Mouse (Mus musculus) spleen, adult 2 months (tissue): ENCODE measurements around the gene Rps16. TPM values are rescaled to one million over a fixed set of nuclear protein-coding genes. Genes with fewer than 3 reads are reported as not detected.
A peak's percentile ranks its signal among the peaks of the same experiment; 100 is the strongest.

Experiments used
- DNase-seq, 2 experiments: peaks; one replicate each; pipeline versions ENCODE4 v3.0.0 to v3.0.0-alpha.2; 2012 to 2021; ENCODE audit warnings: low spot score in 2 of 2, low read depth in 1 of 2
- H3K27ac ChIP-seq: fragments of 200-500 bp; 2 replicates; pipeline ENCODE4 v1.5.1; 2012; ENCODE audit warnings: low read length, inconsistent platforms; ENCODE audit not compliant: insufficient read depth
- H3K27me3 ChIP-seq: fragments of 200-500 bp; 2 replicates; pipeline ENCODE4 v1.6.1; 2012; ENCODE audit warnings: mild to moderate bottlenecking, moderate library complexity, low read length, inconsistent platforms; ENCODE audit not compliant: control insufficient read depth, insufficient read depth
- H3K36me3 ChIP-seq: fragments of 200-500 bp; 2 replicates; pipeline ENCODE4 v1.6.1; 2012; ENCODE audit warnings: mild to moderate bottlenecking, low read length, inconsistent platforms; ENCODE audit not compliant: control insufficient read depth, insufficient read depth
- H3K4me1 ChIP-seq: fragments of 200-500 bp; 2 replicates; pipeline ENCODE4 v1.6.1; 2011; ENCODE audit warnings: inconsistent platforms; ENCODE audit not compliant: control insufficient read depth, insufficient read depth, insufficient read length
- H3K4me3 ChIP-seq: fragments of 200-500 bp; 2 replicates; pipeline ENCODE4 v1.5.1; 2011; ENCODE audit warnings: mild to moderate bottlenecking, inconsistent platforms; ENCODE audit not compliant: insufficient read depth, insufficient read length; ENCODE audit errors: extremely low read depth
- CTCF ChIP-seq: fragments of 200-500 bp; IDR thresholded peaks from 2 replicates; pipeline ENCODE4 v1.5.1; 2011; ENCODE audit warnings: mild to moderate bottlenecking, inconsistent platforms; ENCODE audit not compliant: insufficient read depth, insufficient read length, insufficient replicate concordance; ENCODE audit errors: extremely low read depth
- POLR2A ChIP-seq: fragments of 200-500 bp; IDR thresholded peaks from 2 replicates; pipeline ENCODE4 v1.6.1; 2011; ENCODE audit warnings: low read depth, low read length, inconsistent platforms
- WGBS: fragments of 180-500 bp; shearing (Covaris S2); methylation state at CpG from one replicate; pipeline ENCODE4 v1.1.7; 2018; 5-methylcytosine and 5-hydroxymethylcytosine counted together
- polyA plus RNA-seq: library from polyadenylated mRNA; depleted of rRNA; stranded (reverse); fragments of >200 nt; gene quantifications from 2 replicates; pipeline ENCODE4 v1.2.3, GENCODE M21; 2012

Gene Rps16
- polyA plus RNA-seq, 1 experiment = 1,505 TPM

DNA sequence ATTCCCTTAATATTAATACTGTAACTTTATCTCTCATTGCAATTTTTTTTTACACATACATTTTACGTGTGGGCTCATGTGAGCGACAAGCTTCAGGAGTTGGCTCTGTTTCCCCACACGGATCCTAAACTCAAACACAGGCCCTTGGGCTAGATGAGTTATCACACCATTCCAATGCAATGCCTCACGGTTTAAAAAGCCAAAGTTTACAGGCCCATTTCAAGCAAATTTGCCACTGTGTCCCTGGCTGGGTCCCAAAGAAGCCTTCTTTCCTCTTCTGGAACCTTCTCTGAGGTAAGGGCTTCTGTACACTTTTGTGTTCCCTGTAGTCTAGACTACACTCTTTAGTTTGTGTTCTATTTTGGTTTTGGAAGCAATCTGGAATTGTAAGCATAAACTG, 15.9 kb upstream of the Rps16 start:
- TF ChIP-seq POLR2A = no peak
- TF ChIP-seq CTCF = no peak
- H3K4me1 ChIP-seq = no peaks in the 10 kb centered on the region; the same call in none of the 2 replicates
- H3K27me3 ChIP-seq = no peaks in the 10 kb centered on the region
- DNase-seq = no peak
- no peak overlapping the region for H3K27ac ChIP-seq
- no peak overlapping the region for H3K4me3 ChIP-seq
- 91% methylated on average over 4 of the region's 4 CpGs for WGBS
- H3K36me3 ChIP-seq = peaks cover 13% of the 10 kb centered on the region

DNA sequence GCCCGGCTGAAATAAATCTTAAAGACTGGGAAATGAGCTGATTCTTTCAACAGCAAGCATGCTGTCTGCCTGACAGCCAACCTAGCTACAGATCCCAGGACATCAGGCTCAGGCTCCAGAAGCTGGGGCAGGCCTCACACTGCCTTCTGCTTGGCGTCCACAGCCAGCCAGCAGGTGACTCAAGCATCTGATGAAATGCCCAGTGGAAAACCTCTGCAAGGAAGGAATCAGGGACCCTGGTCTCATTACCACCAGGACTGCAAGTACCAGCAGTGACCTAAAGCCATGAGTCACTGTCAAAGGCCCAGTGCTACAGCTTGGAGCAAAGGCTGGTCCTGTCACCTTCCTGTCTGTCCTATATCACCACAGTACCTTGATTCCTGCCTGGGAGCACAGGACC, 15.0 kb upstream of the Rps16 start:
- WGBS = 93% methylated on average over 2 of the region's 2 CpGs
- no peak for DNase-seq
- H3K4me3 ChIP-seq = no peak overlapping the region
- no peaks in the 10 kb centered on the region; the same call in none of the 2 replicates for H3K4me1 ChIP-seq
- H3K27me3 ChIP-seq = no peaks in the 10 kb centered on the region
- H3K36me3 ChIP-seq = peaks cover 5% of the 10 kb centered on the region
- no peak for TF ChIP-seq CTCF
- no peak for TF ChIP-seq POLR2A
- no peak overlapping the region for H3K27ac ChIP-seq

DNA sequence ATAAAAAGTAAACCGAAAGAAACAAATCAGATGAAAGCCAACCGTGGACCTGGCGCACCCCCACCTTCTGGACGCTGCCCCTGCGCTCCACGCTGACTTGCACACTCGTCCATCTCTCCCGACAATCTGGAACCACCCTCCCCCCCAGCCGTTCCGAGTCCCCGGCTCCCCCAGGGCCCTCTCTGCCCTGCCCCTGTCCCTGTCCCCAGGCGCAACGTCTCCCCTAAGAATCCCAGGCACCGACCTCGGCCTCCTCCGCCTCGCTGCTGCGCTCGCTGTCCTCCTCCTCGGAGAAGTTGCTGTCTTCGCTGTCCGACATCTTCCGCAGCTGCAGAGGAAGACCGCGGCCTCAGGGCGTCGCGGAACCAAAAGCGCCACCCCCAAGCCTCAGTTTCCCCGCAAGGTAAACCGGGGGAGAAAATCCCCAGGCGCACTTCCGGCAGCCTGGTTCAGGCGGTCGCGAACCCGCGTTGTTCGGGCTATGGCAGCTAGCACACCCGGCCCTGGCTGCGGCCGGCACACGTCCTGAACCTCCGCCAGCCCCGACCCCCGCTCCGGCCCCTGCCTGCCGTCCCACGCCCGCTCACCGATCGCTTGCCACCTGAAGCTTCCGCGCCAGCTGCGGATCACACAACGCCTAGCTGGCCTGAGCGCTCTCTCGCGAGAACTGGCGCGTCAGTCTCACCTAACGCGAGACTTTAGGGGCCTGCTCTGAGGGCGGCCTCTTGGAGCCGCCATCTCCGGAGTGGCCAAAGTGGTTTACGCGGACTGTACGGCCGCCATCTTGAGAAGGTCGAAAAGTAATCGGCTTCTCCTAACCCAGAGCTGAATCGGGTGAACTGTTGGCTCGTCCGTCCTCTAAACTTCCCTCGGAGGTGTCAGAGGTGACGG, 12.1 kb upstream of the Rps16 start, which contains the start of gene Supt5:
Supt5 (minus strand) TSS at position 639 of the 891 bp plus-strand sequence.
- WGBS = under 1% methylated on average over 77 of the region's 77 CpGs
- peak; percentile 98 for DNase-seq
- H3K27me3 ChIP-seq = no peaks in the 10 kb centered on the region
- TF ChIP-seq CTCF = no peak
- peak; percentile 92 for TF ChIP-seq POLR2A
- no peaks in the 10 kb centered on the region; the same call in none of the 2 replicates for H3K4me1 ChIP-seq
- peak within 1 kb of the TSS; percentile 92 for H3K27ac ChIP-seq
- H3K36me3 ChIP-seq = no peaks in the 10 kb centered on the region
- peak within 1 kb of the TSS; percentile 86 for H3K4me3 ChIP-seq

DNA sequence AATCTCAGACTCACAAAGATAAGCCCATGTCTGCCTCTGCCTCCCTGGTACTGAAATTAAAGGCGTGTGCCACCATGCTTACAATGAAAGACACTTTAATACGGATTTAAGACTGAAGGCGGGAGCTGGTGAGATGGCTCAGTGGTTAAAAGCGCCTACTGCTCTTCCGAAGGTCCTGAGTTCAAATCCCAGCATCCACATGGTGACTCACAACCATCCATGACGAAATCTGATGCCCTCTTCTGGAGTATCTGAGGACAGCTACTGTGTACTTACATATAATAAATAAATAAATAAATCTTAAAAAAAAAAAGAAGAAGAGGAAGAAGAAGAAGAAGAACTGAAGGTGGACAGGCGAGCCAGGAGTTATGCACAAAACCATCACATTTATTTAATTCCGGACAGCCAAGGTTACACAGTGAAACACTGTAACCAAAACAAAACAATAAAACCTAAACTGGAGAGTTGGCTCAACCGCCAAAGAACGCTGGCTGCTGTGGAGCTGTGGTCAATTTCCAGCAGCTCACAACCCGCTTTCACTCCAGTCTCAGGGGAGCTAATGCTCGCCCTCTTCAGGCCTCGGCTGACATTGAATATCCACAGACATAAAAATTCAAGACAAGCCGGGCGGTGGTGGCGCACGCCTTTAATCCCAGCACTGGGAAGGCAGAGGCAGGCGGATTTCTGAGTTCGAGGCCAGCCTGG, 11.1 kb upstream of the Rps16 start:
- no peaks in the 10 kb centered on the region for H3K36me3 ChIP-seq
- no peaks in the 10 kb centered on the region; the same call in none of the 2 replicates for H3K4me1 ChIP-seq
- peak overlapping the region; percentile 55; the same call in 1 of the 2 replicates for H3K4me3 ChIP-seq
- peak; percentile 55 to 63 for DNase-seq
- TF ChIP-seq POLR2A (no peak), CTCF (peak; percentile 11; the same call in 1 of the 2 replicates)
- H3K27ac ChIP-seq = peak overlapping the region; percentile 92
- H3K27me3 ChIP-seq = no peaks in the 10 kb centered on the region
- 17% methylated on average over 19 of the region's 19 CpGs for WGBS

DNA sequence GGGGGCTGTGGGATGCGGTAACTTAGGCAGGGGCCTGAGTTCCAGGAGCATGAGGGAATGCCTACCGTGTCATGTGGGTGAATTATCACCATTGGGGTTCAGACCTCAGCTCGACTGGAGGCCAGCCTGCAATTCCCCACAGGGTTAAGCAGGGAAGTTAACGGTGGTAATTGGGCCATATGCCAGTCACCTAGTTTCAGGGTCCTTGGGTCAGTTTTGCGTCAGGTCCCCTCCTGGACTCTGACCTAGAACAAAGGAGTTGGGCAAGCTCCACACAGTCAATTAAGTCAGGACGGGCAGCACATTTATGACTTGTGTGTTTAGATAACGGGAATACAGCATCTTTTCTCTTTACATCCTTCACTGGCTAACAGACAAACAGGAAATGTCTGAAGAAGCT, 9.1 kb upstream of the Rps16 start:
- DNase-seq = no peak
- TF ChIP-seq POLR2A (no peak), CTCF (no peak)
- Histone ChIP-seq H3K27ac (no peak overlapping the region), H3K4me1 (no peaks in the 10 kb centered on the region; the same call in none of the 2 replicates), H3K27me3 (no peaks in the 10 kb centered on the region), H3K36me3 (no peaks in the 10 kb centered on the region), H3K4me3 (no peak overlapping the region)
- 78% methylated on average over 7 of the region's 7 CpGs for WGBS

DNA sequence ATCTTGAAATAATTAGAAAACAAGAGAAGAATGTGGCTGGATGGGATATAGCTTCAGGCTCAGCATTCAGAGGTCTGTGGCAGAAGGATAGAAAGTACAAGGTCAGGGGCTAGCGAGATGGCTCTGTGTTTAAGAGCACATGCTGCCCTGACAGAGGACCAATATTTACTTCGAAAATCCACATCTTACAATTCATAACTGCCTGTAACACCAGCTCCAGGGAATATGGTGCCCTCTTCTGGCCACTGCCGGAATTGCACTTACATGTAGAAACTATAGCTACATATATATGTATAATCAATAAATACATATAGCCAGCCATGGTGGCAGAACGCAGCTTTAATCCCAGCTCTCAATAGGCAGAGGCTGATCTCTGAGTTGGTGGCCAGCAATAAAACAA, 5.8 kb upstream of the Rps16 start:
- Histone ChIP-seq H3K4me1 (no peaks in the 10 kb centered on the region), H3K27me3 (no peaks in the 10 kb centered on the region), H3K4me3 (no peak overlapping the region), H3K36me3 (no peaks in the 10 kb centered on the region), H3K27ac (no peak overlapping the region)
- 2% methylated on average over 4 of the region's 4 CpGs for WGBS
- DNase-seq = peak; percentile 63 to 64
- TF ChIP-seq CTCF (peak; percentile 41; the same call in 1 of the 2 replicates), POLR2A (no peak)
